Mouse (Mus musculus) stomach, embryonic 14.5 days (tissue): ENCODE measurements around the gene Npas4. TPM values are rescaled to one million over a fixed set of nuclear protein-coding genes. Genes with fewer than 3 reads are reported as not detected.
A peak's percentile ranks its signal among the peaks of the same experiment; 100 is the strongest.

ENCODE experiments used
- ATAC-seq: fragments of 200-750 bp; cut with Nextera tagmentation; 2 replicates; pipeline ENCODE4 v1.8.0; 2017; ENCODE audit warnings: low read depth, moderate TSS enrichment; ENCODE audit not compliant: insufficient number of reproducible peaks, insufficient read depth, low FRiP score
- H3K27ac ChIP-seq: fragments of 300-500 bp; sonication (generic); 2 replicates; pipeline ENCODE4 v1.5.1; 2014; ENCODE audit warnings: mild to moderate bottlenecking, low read length, moderate library complexity, mixed read lengths
- H3K27me3 ChIP-seq: fragments of 300-500 bp; sonication (generic); 2 replicates; pipeline ENCODE4 v1.6.1; 2014; ENCODE audit warnings: low read length, control low read depth, mixed read lengths; ENCODE audit not compliant: control insufficient read depth, insufficient read depth
- H3K36me3 ChIP-seq: fragments of 300-500 bp; sonication (generic); 2 replicates; pipeline ENCODE4 v1.6.1; 2014; ENCODE audit warnings: mild to moderate bottlenecking, control low read depth, low read length, moderate library complexity, mixed read lengths; ENCODE audit not compliant: control insufficient read depth, insufficient read depth
- H3K4me1 ChIP-seq: fragments of 300-500 bp; sonication (generic); 2 replicates; pipeline ENCODE4 v1.6.1; 2014; ENCODE audit warnings: low read length, control low read depth, mixed read lengths; ENCODE audit not compliant: control insufficient read depth, insufficient read depth
- H3K4me2 ChIP-seq: fragments of 300-500 bp; sonication (generic); replicated peaks from 2 replicates; pipeline ENCODE4 v1.6.1; 2014; ENCODE audit warnings: low read depth, low read length, control low read depth
- H3K4me3 ChIP-seq: fragments of 300-500 bp; sonication (generic); 2 replicates; pipeline ENCODE4 v1.5.1; 2014; ENCODE audit warnings: low read depth, low read length, control low read depth
- H3K9ac ChIP-seq: fragments of 300-500 bp; sonication (generic); replicated peaks from 2 replicates; pipeline ENCODE4 v1.6.1; 2014; ENCODE audit warnings: low read depth, mild to moderate bottlenecking, control low read depth, low read length, moderate library complexity, mixed read lengths
- H3K9me3 ChIP-seq: fragments of 300-500 bp; sonication (generic); 2 replicates; pipeline ENCODE4 v1.6.1; 2016; ENCODE audit warnings: low read depth, low read length, control low read depth; ENCODE audit not compliant: control insufficient read depth
- WGBS: fragments of 180-500 bp; shearing (Covaris S2); extraction: QIAGEN DNeasy Blood & Tissue Kit; methylation state at CpG from one replicate; pipeline ENCODE4 v1.1.7; 2014; 5-methylcytosine and 5-hydroxymethylcytosine counted together
- polyA plus RNA-seq: library from polyadenylated mRNA; unstranded; fragments of >200 nt; fragmentation: Nextera tagmentation; extraction: Ambion mirVana; gene quantifications from 2 replicates; pipeline ENCODE4 v1.2.1, GENCODE M21; 2014

The Npas4 gene
- polyA plus RNA-seq, 1 experiment from 2014 or later: 0.26 TPM

- 0 out of 2 replicates have a peak, but pooled peaks cover 3% of the 10 kb centered on the region for H3K4me1 ChIP-seq
- H3K4me2 ChIP-seq: peak within 1 kb of the TSS; percentile 87
- peak within 1 kb of the TSS; percentile 85 for H3K27ac ChIP-seq
- WGBS: under 1% methylated on average over 62 of the region's 62 CpGs
- peak; percentile 95 for ATAC-seq
- H3K4me3 ChIP-seq: peak within 1 kb of the TSS; percentile 66
- H3K27me3 ChIP-seq: no peaks in the 10 kb centered on the region
- peak within 1 kb of the TSS; percentile 53 for H3K9ac ChIP-seq
- peaks cover 11% of the 10 kb centered on the region; the same call in 1 of the 2 replicates for H3K36me3 ChIP-seq
- no peaks in the 10 kb centered on the region for H3K9me3 ChIP-seq
Observed at GRCm38 (mm10) chr19:5023621-5024479, 33.7 kb upstream of the Npas4 start, which contains the start of gene Slc29a2. TSS of gene Slc29a2 (plus strand) at chr19:5023860.

GRCm38 (mm10) chr19:5021416-5021815 lies 31.3 kb upstream of the Npas4 start:
- no peak for ATAC-seq
- Histone ChIP-seq H3K4me1 (peaks cover 4% of the 10 kb centered on the region; the same call in 1 of the 2 replicates), H3K4me3 (no peak overlapping the region), H3K36me3 (no peaks in the 10 kb centered on the region), H3K4me2 (no peak overlapping the region), H3K27ac (no peak overlapping the region), H3K9ac (no peak overlapping the region), H3K9me3 (no peaks in the 10 kb centered on the region), H3K27me3 (no peaks in the 10 kb centered on the region)
- WGBS: 76% methylated on average over 2 of the region's 2 CpGs

- WGBS: 87% methylated on average over 3 of the region's 3 CpGs
- Histone ChIP-seq H3K4me3 (no peak overlapping the region), H3K9me3 (no peaks in the 10 kb centered on the region), H3K36me3 (no peaks in the 10 kb centered on the region), H3K9ac (no peak overlapping the region), H3K4me2 (no peak overlapping the region), H3K4me1 (peaks cover 7% of the 10 kb centered on the region), H3K27me3 (no peaks in the 10 kb centered on the region), H3K27ac (no peak overlapping the region)
- no peak for ATAC-seq
Observed at GRCm38 (mm10) chr19:5018191-5018590, 28.1 kb upstream of the Npas4 start.

- no peak for ATAC-seq
- 73% methylated on average over 4 of the region's 4 CpGs for WGBS
- Histone ChIP-seq H3K27me3 (no peaks in the 10 kb centered on the region), H3K4me2 (no peak overlapping the region), H3K4me1 (peaks cover 7% of the 10 kb centered on the region), H3K36me3 (no peaks in the 10 kb centered on the region), H3K4me3 (no peak overlapping the region), H3K9me3 (no peaks in the 10 kb centered on the region), H3K9ac (no peak overlapping the region), H3K27ac (no peak overlapping the region)
Observed at GRCm38 (mm10) chr19:5017611-5018010, 27.5 kb upstream of the Npas4 start.

GRCm38 (mm10) chr19:5016782-5017181 lies 26.7 kb upstream of the Npas4 start:
- H3K27me3 ChIP-seq: no peaks in the 10 kb centered on the region
- no peak overlapping the region for H3K4me3 ChIP-seq
- no peaks in the 10 kb centered on the region for H3K9me3 ChIP-seq
- no peak for ATAC-seq
- 0 out of 2 replicates have a peak overlapping the region, but pooled peaks have one; percentile 0 for H3K4me2 ChIP-seq
- H3K4me1 ChIP-seq: peaks cover 7% of the 10 kb centered on the region
- H3K36me3 ChIP-seq: no peaks in the 10 kb centered on the region
- H3K9ac ChIP-seq: no peak overlapping the region
- H3K27ac ChIP-seq: no peak overlapping the region
- 23% methylated on average over 12 of the region's 12 CpGs for WGBS

GRCm38 (mm10) chr19:5016221-5016742 lies 26.2 kb upstream of the Npas4 start:
- Histone ChIP-seq H3K36me3 (no peaks in the 10 kb centered on the region), H3K9ac (no peak overlapping the region), H3K4me2 (0 out of 2 replicates have a peak overlapping the region, but pooled peaks have one; percentile 0), H3K9me3 (no peaks in the 10 kb centered on the region), H3K27me3 (no peaks in the 10 kb centered on the region), H3K4me3 (no peak overlapping the region), H3K4me1 (peaks cover 7% of the 10 kb centered on the region), H3K27ac (no peak overlapping the region)
- no peak for ATAC-seq
- WGBS: 26% methylated on average over 10 of the region's 10 CpGs

- H3K9ac ChIP-seq: no peak overlapping the region
- no peaks in the 10 kb centered on the region for H3K9me3 ChIP-seq
- ATAC-seq: no peak
- no peak overlapping the region for H3K27ac ChIP-seq
- no peaks in the 10 kb centered on the region for H3K27me3 ChIP-seq
- no peak overlapping the region for H3K4me2 ChIP-seq
- H3K4me1 ChIP-seq: peaks cover 7% of the 10 kb centered on the region
- H3K4me3 ChIP-seq: no peak overlapping the region
- 22% methylated on average over 8 of the region's 8 CpGs for WGBS
- H3K36me3 ChIP-seq: no peaks in the 10 kb centered on the region
Observed at GRCm38 (mm10) chr19:5014961-5015398, 24.9 kb upstream of the Npas4 start.

GRCm38 (mm10) chr19:5013138-5013537 lies 23.0 kb upstream of the Npas4 start:
- no peak overlapping the region for H3K4me3 ChIP-seq
- no peaks in the 10 kb centered on the region for H3K27me3 ChIP-seq
- peaks cover 7% of the 10 kb centered on the region for H3K4me1 ChIP-seq
- 57% methylated on average over 8 of the region's 8 CpGs for whole genome bisulfite sequencing
- H3K9ac ChIP-seq: no peak overlapping the region
- H3K4me2 ChIP-seq: no peak overlapping the region
- H3K27ac ChIP-seq: no peak overlapping the region
- H3K9me3 ChIP-seq: no peaks in the 10 kb centered on the region
- H3K36me3 ChIP-seq: no peaks in the 10 kb centered on the region
- ATAC-seq: no peak
